Mouse (Mus musculus) CH12.LX (cell line): Measurements from ENCODE around the gene Ethe1. TPM values are rescaled to one million over a fixed set of nuclear protein-coding genes. Genes with fewer than 3 reads are reported as not detected.

ENCODE experiments used
- DNase-seq: peaks from one replicate; pipeline ENCODE4 v3.0.0-alpha.2; 2013; ENCODE audit errors: extremely low read depth
- H3K27ac ChIP-seq: 2 replicates; pipeline ENCODE4 v1.5.1; 2012; ENCODE audit warnings: low read depth, mild to moderate bottlenecking, control low read depth, moderate library complexity; ENCODE audit not compliant: insufficient read depth
- H3K27me3 ChIP-seq: replicated peaks from 2 replicates; pipeline ENCODE3; 2012; ENCODE audit warnings: inconsistent platforms
- H3K36me3 ChIP-seq, 2 experiments: replicated peaks in 1 of 2; 2 replicates each; pipeline versions ENCODE3 to v1.6.1; 2012; ENCODE audit warnings: inconsistent platforms in 1 of 2, low read length in 1 of 2, mild to moderate bottlenecking in 1 of 2, mixed read lengths in 1 of 2, moderate library complexity in 1 of 2; ENCODE audit not compliant: control insufficient read depth in 1 of 2, insufficient read depth in 1 of 2
- H3K4me1 ChIP-seq, 2 experiments: 2 replicates each; pipeline ENCODE4 v1.6.1; 2012; ENCODE audit warnings: inconsistent platforms in 1 of 2, moderate library complexity in 1 of 2; ENCODE audit not compliant: insufficient read depth in 2 of 2, control insufficient read depth in 1 of 2
- H3K4me2 ChIP-seq: 2 replicates; pipeline ENCODE4 v1.6.1; 2012; ENCODE audit warnings: low read depth, mild to moderate bottlenecking, control low read depth; ENCODE audit not compliant: poor library complexity, insufficient read depth, severe bottlenecking
- H3K4me3 ChIP-seq, 3 experiments: fragments of 150-350 bp in 1 of 3; sonication (generic) in 1 of 3; replicated peaks in 1 of 3; 2 replicates each; pipeline versions ENCODE3 to v1.5.1; 2011 to 2012; ENCODE audit warnings: low read depth in 2 of 3, low read length in 2 of 3, mild to moderate bottlenecking in 2 of 3, moderate library complexity in 2 of 3, control low read depth in 1 of 3, improper control_type of control experiment in 1 of 3, inconsistent platforms in 1 of 3, mixed read lengths in 1 of 3; ENCODE audit not compliant: poor library complexity in 1 of 3
- H3K79me2 ChIP-seq: replicated peaks from 2 replicates; pipeline ENCODE4 v1.6.1; 2012; ENCODE audit warnings: mild to moderate bottlenecking, moderate library complexity; ENCODE audit not compliant: control insufficient read depth, poor library complexity, insufficient read depth, severe bottlenecking; ENCODE audit errors: extremely low read depth
- H3K9ac ChIP-seq: 2 replicates; pipeline ENCODE4 v1.6.1; 2012; ENCODE audit warnings: low read depth, mild to moderate bottlenecking, control low read depth, moderate library complexity; ENCODE audit not compliant: insufficient read depth
- H3K9me3 ChIP-seq: replicated peaks from 2 replicates; pipeline ENCODE3; 2012; ENCODE audit warnings: low read length, inconsistent platforms, mixed read lengths
- BHLHE40 ChIP-seq: IDR thresholded peaks from 2 replicates; pipeline ENCODE4 v1.6.1; 2011; ENCODE audit warnings: mild to moderate bottlenecking, low read depth, low read length, improper control_type of control experiment
- CHD1 ChIP-seq: IDR thresholded peaks from 2 replicates; pipeline ENCODE4 v1.6.1; 2012; ENCODE audit warnings: low read depth, low read length, improper control_type of control experiment, inconsistent platforms
- CHD2 ChIP-seq: IDR thresholded peaks from 2 replicates; pipeline ENCODE4 v1.6.1; 2011; ENCODE audit warnings: low read length, improper control_type of control experiment
- ELF1 ChIP-seq: IDR thresholded peaks from 2 replicates; pipeline ENCODE4 v1.6.1; 2014; ENCODE audit warnings: low read depth, mild to moderate bottlenecking, inconsistent platforms, low read length, improper control_type of control experiment
- EP300 ChIP-seq: IDR thresholded peaks from 2 replicates; pipeline ENCODE4 v1.6.1; 2011; ENCODE audit warnings: low read length, improper control_type of control experiment
- ETS1 ChIP-seq: conservative IDR thresholded peaks from 2 replicates; pipeline ENCODE4 v1.6.1; 2012; ENCODE audit warnings: low read depth, mild to moderate bottlenecking, inconsistent platforms, low read length, improper control_type of control experiment, moderate library complexity
- IRF4 ChIP-seq: IDR thresholded peaks from 2 replicates; pipeline ENCODE4 v1.6.1; 2014; ENCODE audit warnings: low read depth, mild to moderate bottlenecking, inconsistent platforms, low read length, improper control_type of control experiment
- JUN ChIP-seq: IDR thresholded peaks from 2 replicates; pipeline ENCODE4 v1.6.1; 2011; ENCODE audit warnings: low read depth, mild to moderate bottlenecking, low read length, improper control_type of control experiment, moderate library complexity; ENCODE audit not compliant: insufficient read depth
- JUND ChIP-seq: conservative IDR thresholded peaks from 2 replicates; pipeline ENCODE4 v1.6.1; 2011; ENCODE audit warnings: low read depth, low read length, improper control_type of control experiment
- MAFK ChIP-seq: IDR thresholded peaks from 2 replicates; pipeline ENCODE4 v1.6.1; 2011; ENCODE audit warnings: low read length, improper control_type of control experiment; ENCODE audit not compliant: insufficient replicate concordance
- MAX ChIP-seq: IDR thresholded peaks from 2 replicates; pipeline ENCODE4 v1.6.1; 2011; ENCODE audit warnings: low read length, improper control_type of control experiment
- MAZ ChIP-seq: IDR thresholded peaks from 2 replicates; pipeline ENCODE4 v1.6.1; 2012; ENCODE audit warnings: low read depth, mild to moderate bottlenecking, inconsistent platforms, low read length, improper control_type of control experiment, moderate library complexity
- MYC ChIP-seq: IDR thresholded peaks from 2 replicates; pipeline ENCODE4 v1.6.1; 2011; ENCODE audit warnings: low read depth, mild to moderate bottlenecking, improper control_type of control experiment, low read length
- NRF1 ChIP-seq: IDR thresholded peaks from 2 replicates; pipeline ENCODE4 v1.6.1; 2014; ENCODE audit warnings: low read depth, mild to moderate bottlenecking, inconsistent platforms, low read length, improper control_type of control experiment, moderate library complexity
- PAX5 ChIP-seq: IDR thresholded peaks from 2 replicates; pipeline ENCODE4 v1.6.1; 2012; ENCODE audit warnings: low read length, inconsistent platforms, mixed read lengths
- POLR2A ChIP-seq: IDR thresholded peaks from 2 replicates; pipeline ENCODE4 v1.6.1; 2011; ENCODE audit warnings: low read depth, mild to moderate bottlenecking, improper control_type of control experiment, low read length
- RAD21 ChIP-seq: IDR thresholded peaks from 2 replicates; pipeline ENCODE4 v1.6.1; 2011; ENCODE audit warnings: low read depth, mild to moderate bottlenecking, low read length, improper control_type of control experiment, moderate library complexity
- SIN3A ChIP-seq: IDR thresholded peaks from 2 replicates; pipeline ENCODE4 v1.6.1; 2012; ENCODE audit warnings: low read length, improper control_type of control experiment, inconsistent platforms
- SMC3 ChIP-seq: IDR thresholded peaks from 2 replicates; pipeline ENCODE4 v1.6.1; 2011; ENCODE audit warnings: low read depth, low read length, improper control_type of control experiment
- TBP ChIP-seq: conservative IDR thresholded peaks from 2 replicates; pipeline ENCODE4 v1.6.1; 2011; ENCODE audit warnings: low read depth, low read length, improper control_type of control experiment
- USF1 ChIP-seq: IDR thresholded peaks from 2 replicates; pipeline ENCODE4 v1.6.1; 2014; ENCODE audit warnings: low read depth, mild to moderate bottlenecking, inconsistent platforms, low read length, improper control_type of control experiment
- USF2 ChIP-seq: conservative IDR thresholded peaks from 2 replicates; pipeline ENCODE4 v1.6.1; 2011; ENCODE audit warnings: low read depth, low read length, improper control_type of control experiment
- ZC3H11A ChIP-seq: IDR thresholded peaks from 2 replicates; pipeline ENCODE4 v1.6.1; 2012; ENCODE audit warnings: low read depth, mild to moderate bottlenecking, inconsistent platforms, low read length, improper control_type of control experiment
- ZNF384 ChIP-seq: IDR thresholded peaks from 2 replicates; pipeline ENCODE4 v1.6.1; 2012; ENCODE audit warnings: low read depth, low read length, improper control_type of control experiment, inconsistent platforms
- dilution Hi-C: fragments of 300-500 bp; cut with MboI; formaldehyde crosslinking; loops from 2 replicates; pipeline ENCODE4 v1.14.3; 2020; ENCODE audit warnings: low sequenced_read_pairs; ENCODE audit not compliant: extremely low pct_unique_long_range_greater_than_20kb, extremely low pct_ligation_motif_present
- in situ Hi-C: fragments of 300-500 bp; cut with MboI; formaldehyde crosslinking; loops from 3 replicates; pipeline ENCODE4 v1.14.3; 2019; ENCODE audit warnings: low sequenced_read_pairs, low pct_ligation_motif_present, low pct_unique_long_range_greater_than_20kb, mixed read lengths
- polyA plus RNA-seq: library from polyadenylated mRNA; unstranded; fragments of >175 nt; gene quantifications from 2 replicates; pipeline ENCODE4 v1.2.1, GENCODE M21; 2012; ENCODE audit warnings: low read depth; ENCODE audit not compliant: insufficient read length
- total RNA-seq, 2 experiments: library from RNA; depleted of rRNA; stranded (reverse); fragments of 300-350 nt in 1 of 2; fragments of >200 nt in 1 of 2; gene quantifications; 2 replicates each; pipeline ENCODE4 v1.2.3; 2012 to 2014

Gene Ethe1
- total and polyA plus RNA-seq, 3 experiments: 22.8 to 32.0 (median 24.1) TPM

DNA sequence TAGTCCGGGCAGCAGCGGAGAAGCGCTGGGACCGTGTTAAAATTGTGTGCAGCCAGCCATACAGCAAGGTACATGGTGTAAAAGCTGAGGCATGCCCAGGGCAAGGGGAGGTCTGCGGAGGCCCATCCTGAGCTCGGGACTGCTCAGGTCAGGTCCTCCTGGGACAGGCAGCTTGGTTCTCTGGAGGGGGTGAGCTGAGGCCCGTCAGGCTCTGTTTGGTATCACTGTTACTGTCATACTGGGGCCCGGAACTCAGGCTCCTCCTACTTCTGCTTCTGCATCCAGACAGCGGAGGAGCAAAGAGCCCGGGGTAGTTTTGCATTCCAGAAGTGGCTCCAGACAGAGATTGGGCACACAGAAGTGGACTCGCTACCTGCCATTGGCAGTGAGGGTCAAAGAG is 21.7 kb upstream of the Ethe1 start (continued):
- TF ChIP-seq JUN: no peak
- TF ChIP-seq PAX5: no peak
- peak; percentile 49; the same call in 1 of the 2 replicates for TF ChIP-seq POLR2A
- TF ChIP-seq USF1: no peak
- TF ChIP-seq MAX: no peak
- TF ChIP-seq MYC: no peak
- TF ChIP-seq USF2: no peak
- TF ChIP-seq SMC3: no peak
- no peak for TF ChIP-seq ZNF384
- TF ChIP-seq, all 38 proteins: peak for 11

DNA sequence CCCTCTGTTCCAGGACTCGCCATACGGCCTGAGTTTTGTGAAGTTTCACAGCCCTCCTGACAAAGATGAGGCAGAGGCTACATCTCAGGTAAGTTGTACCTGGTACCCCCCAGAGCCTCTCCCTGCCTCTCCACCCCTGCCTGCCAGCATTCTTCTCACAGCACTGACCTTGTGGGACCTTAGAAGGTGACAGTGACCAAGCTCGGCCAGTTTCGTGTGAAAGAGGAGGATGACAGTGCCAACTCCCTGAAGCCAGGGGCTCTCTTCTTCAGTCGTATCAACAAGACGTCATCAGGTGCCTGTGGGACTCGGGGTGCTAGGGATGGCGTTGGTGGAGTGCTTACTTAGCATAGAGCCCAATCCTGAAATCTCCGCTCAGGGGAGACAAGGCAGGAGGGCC is 21.1 kb upstream of the Ethe1 start:
- peak overlapping the region; percentile 80; the same call in 1 of the 2 replicates for H3K4me2 ChIP-seq
- H3K9me3 ChIP-seq: no peaks in the 10 kb centered on the region
- no peaks in the 10 kb centered on the region for H3K27me3 ChIP-seq
- dilution Hi-C loops (no loop called here), in situ Hi-C loops (loop anchor here (5.0 kb wide), 1 partner anchor 34 kb away; the partner anchor contains the start of gene Irgq)
- no peak for TF ChIP-seq ELF1
- TF ChIP-seq USF2: no peak
- TF ChIP-seq NRF1: no peak
- TF ChIP-seq MAZ: no peak
- no peak for TF ChIP-seq ZC3H11A
- H3K27ac ChIP-seq: peak overlapping the region; percentile 100
- H3K4me1 ChIP-seq: peaks cover 41 to 93% of the 10 kb centered on the region in 2 experiments
- H3K9ac ChIP-seq: no peak overlapping the region; the same call in 1 of the 2 replicates
- no peak for DNase-seq
- H3K36me3 ChIP-seq: peaks cover 42 to 68% of the 10 kb centered on the region in 2 experiments
- 0 out of 2 replicates have a peak, but pooled peaks cover 6% of the 10 kb centered on the region for H3K79me2 ChIP-seq
- H3K4me3 ChIP-seq: peak overlapping the region; percentile 5 to 37 (median 11)

DNA sequence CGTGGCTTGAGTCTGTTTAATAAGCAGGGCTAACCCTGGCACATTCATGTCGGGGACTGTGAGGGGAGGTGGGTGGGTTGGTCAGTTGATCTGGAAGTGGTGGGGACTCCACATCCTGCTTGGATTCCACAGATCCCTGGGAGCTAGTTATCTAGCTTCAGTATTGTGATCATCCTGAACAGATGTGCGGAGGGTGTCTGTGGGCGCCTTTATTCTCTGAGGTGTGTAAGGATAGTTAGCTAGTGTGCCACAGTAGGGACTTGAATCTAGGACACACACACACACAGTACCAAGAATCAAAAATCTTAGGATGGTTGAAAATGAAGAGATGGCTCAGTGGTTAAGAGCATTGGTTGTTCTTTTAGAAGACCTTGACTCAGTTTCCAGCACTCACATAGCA is 18.8 kb upstream of the Ethe1 start:
- in situ Hi-C loops (loop anchor here (5.0 kb wide), 1 partner anchor 36 kb away; the partner anchor contains the start of gene Irgq), dilution Hi-C loops (no loop called here)
- peak overlapping the region in 1 of 3 experiments; percentile 37 for H3K4me3 ChIP-seq
- peaks cover 2% of the 10 kb centered on the region for H3K9me3 ChIP-seq
- H3K4me2 ChIP-seq: no peak overlapping the region
- H3K36me3 ChIP-seq: peaks cover 59 to 77% of the 10 kb centered on the region in 2 experiments
- no peak overlapping the region for H3K9ac ChIP-seq
- DNase-seq: no peak
- H3K27ac ChIP-seq: no peak overlapping the region
- no peak for TF ChIP-seq RAD21
- no peak for TF ChIP-seq SIN3A
- no peak for TF ChIP-seq EP300
- TF ChIP-seq ETS1: no peak
- no peak for TF ChIP-seq PAX5
- no peak for TF ChIP-seq JUND
- TF ChIP-seq BHLHE40: no peak
- TF ChIP-seq POLR2A: no peak
- TF ChIP-seq TBP: no peak
- no peak for TF ChIP-seq NRF1
- no peak for TF ChIP-seq IRF4
- no peak for TF ChIP-seq CHD1
- TF ChIP-seq CHD2: no peak
- no peak for TF ChIP-seq MAFK
- H3K79me2 ChIP-seq: no peaks in the 10 kb centered on the region
- peaks cover 24 to 89% of the 10 kb centered on the region in 2 experiments for H3K4me1 ChIP-seq
- H3K27me3 ChIP-seq: no peaks in the 10 kb centered on the region
